Mouse (Mus musculus) CD4-positive, CD25-positive, alpha-beta regulatory T cell, adult 9 weeks (primary cell): ENCODE data around the gene Grpr. TPM values are rescaled to one million over a fixed set of nuclear protein-coding genes. Genes with fewer than 3 reads are reported as not detected.

ENCODE experiments used
- polyA plus RNA-seq: library from polyadenylated mRNA; unstranded; fragments of 100-300 nt; shearing (Covaris generic); gene quantifications from one replicate; pipeline ENCODE4 v1.2.1, GENCODE M21; 2017

Gene Grpr
- polyA plus RNA-seq, result not detected

GRCm38 (mm10) chrX:163549666-163550065 lies at the start of gene Grpr:
Gene Grpr (minus strand): TSS chrX:163549677.

Other genes with a start within 250 kb of the Grpr start
- gene Rnf138rt1, start 211.7 kb upstream of the Grpr start, polyA plus RNA-seq, result not detected